25 mouse cellular contexts compared by ENCODE assay signal in genomic region chr9:51331449-51332238, GRCm38 (mm10). TPM values are rescaled to one million over a fixed set of nuclear protein-coding genes. Genes with fewer than 3 reads are reported as not detected.
DNase-seq lines count a peak whose midpoint lies in the region; ATAC-seq and TF ChIP-seq lines count a peak whose summit lies in the region.
"Had no signal": no experiment of that assay in that cellular context is flagged by ENCODE, and none has a peak within 500 bp of the region (broad histone marks: within the 10 kb centered on the region; RNA-seq: fewer than 3 reads in every experiment).

No protein-coding gene starts in this region.

- H3K4me1 ChIP-seq in CH12.LX (ENCODE audit: control insufficient read depth in 1 of 2, insufficient read depth in 2 of 2), result peaks cover 17 to 63% of the 10 kb centered on the region in 2 experiments

- TF ChIP-seq POLR2A in CH12.LX (IDR thresholded peaks at IDR 0.05; ENCODE audit: low read depth, low read length), result peak; percentile 43; the same call in 1 of the 2 replicates

- TF ChIP-seq EP300 in CH12.LX (IDR thresholded peaks at IDR 0.05; ENCODE audit: low read length), result peak; percentile 86

- no peak for ATAC-seq in erythroid progenitor cell, adult 5-6 weeks (replicated peaks; ENCODE audit: low FRiP score, poor library complexity, severe bottlenecking)
- ATAC-seq: activated CD4-positive, CD25-positive, alpha-beta regulatory T cell, adult 4 months; CD4-positive, CD25-positive, alpha-beta regulatory T cell, adult 4 months; Patski had no signal

- no peak; the same call in 1 of the 2 replicates for TF ChIP-seq RAD21 in CH12.LX (IDR thresholded peaks at IDR 0.05; ENCODE audit: low read depth, low read length)

- H3K27me3 ChIP-seq in CH12.LX (replicated peaks), result no peaks in the 10 kb centered on the region

- H3K27ac ChIP-seq in CH12.LX (ENCODE audit: insufficient read depth, low read depth), result peak overlapping the region; percentile 96

- peaks cover 0 to 2% of the 10 kb centered on the region in 2 experiments for H3K36me3 ChIP-seq in CH12.LX (replicated peaks in 1 of 2; ENCODE audit: control insufficient read depth in 1 of 2, insufficient read depth in 1 of 2, low read length in 1 of 2)
- H3K36me3 ChIP-seq: G1E had no signal

- dilution Hi-C loops in CH12.LX (cut with MboI; ENCODE audit: extremely low pct_ligation_motif_present, extremely low pct_unique_long_range_greater_than_20kb, low sequenced_read_pairs), result no loop called here

- DNase-seq in A20 (ENCODE audit: low read depth, low spot score), result peak; percentile 51
- DNase-seq in CH12.LX (ENCODE audit: extremely low read depth), result peak; percentile 88
- no peak for DNase-seq in cerebellum, adult 8-10 months
- DNase-seq: adrenal gland, adult 2 months; adrenal gland, adult 8-10 months; adrenal gland, postnatal 10 days; adrenal gland, postnatal 14 days; adrenal gland, postnatal 25 days; adrenal gland, postnatal 36 days; B cell, adult 2 months; cerebellum, adult 11 months; cerebellum, adult 11-12 months; cerebellum, adult 18-20 months; cerebellum, adult 2 months; cerebellum, adult 9-10 months had no signal

- no peak for TF ChIP-seq CTCF in CH12.LX (conservative IDR thresholded peaks at IDR 0.05 in 1 of 2, IDR thresholded peaks at IDR 0.05 in 1 of 2; ENCODE audit: low read depth in 2 of 2, low read length in 2 of 2)

- H3K9me3 ChIP-seq in CH12.LX (replicated peaks; ENCODE audit: low read length), result no peaks in the 10 kb centered on the region
- H3K9me3 ChIP-seq: G1E had no signal

- in situ Hi-C loops in CH12.LX (cut with MboI; ENCODE audit: low pct_ligation_motif_present, low pct_unique_long_range_greater_than_20kb, low sequenced_read_pairs), result loop anchor here (25.0 kb wide), 2 partner anchors 431 to 581 kb away; partner anchors contain the start of gene Arhgap20

- H3K4me3 ChIP-seq in CH12.LX (replicated peaks in 1 of 3; ENCODE audit: low read depth in 2 of 3, low read length in 2 of 3, poor library complexity in 1 of 3), result no peak overlapping the region

- peak overlapping the region; percentile 69 for H3K4me2 ChIP-seq in CH12.LX (ENCODE audit: insufficient read depth, low read depth, poor library complexity, severe bottlenecking)

- H3K79me2 ChIP-seq in CH12.LX (replicated peaks; ENCODE audit: control insufficient read depth, extremely low read depth, insufficient read depth, poor library complexity, severe bottlenecking), result peaks cover 22% of the 10 kb centered on the region

- peak overlapping the region; percentile 46 for H3K9ac ChIP-seq in CH12.LX (ENCODE audit: insufficient read depth, low read depth)

TF ChIP-seq in CH12.LX, 34 proteins besides CTCF, POLR2A, EP300 and RAD21:
- TF ChIP-seq ELF1 (IDR thresholded peaks at IDR 0.05; ENCODE audit: low read depth, low read length) (peak; percentile 41; the same call in 1 of the 2 replicates), MYC (IDR thresholded peaks at IDR 0.05; ENCODE audit: low read depth, low read length) (peak; percentile 91), MAFK (IDR thresholded peaks at IDR 0.05; ENCODE audit: insufficient replicate concordance, low read length) (0 out of 2 replicates have a peak, but pooled peaks have one; percentile 24), ZC3H11A (IDR thresholded peaks at IDR 0.05; ENCODE audit: low read depth, low read length) (no peak), NELFE (IDR thresholded peaks at IDR 0.05; ENCODE audit: low read depth, low read length) (peak; percentile 55), PAX5 (IDR thresholded peaks at IDR 0.05; ENCODE audit: low read length) (no peak), BHLHE40 (IDR thresholded peaks at IDR 0.05; ENCODE audit: low read depth, low read length) (peak; percentile 69), RCOR1 (conservative IDR thresholded peaks at IDR 0.05; ENCODE audit: low read depth, low read length) (no peak; the same call in none of the 2 replicates), CHD1 (IDR thresholded peaks at IDR 0.05; ENCODE audit: low read depth, low read length) (peak; percentile 83; the same call in 1 of the 2 replicates), USF2 (conservative IDR thresholded peaks at IDR 0.05; ENCODE audit: low read depth, low read length) (peak; percentile 66), MAX (IDR thresholded peaks at IDR 0.05; ENCODE audit: low read length) (peak; percentile 87), TBP (conservative IDR thresholded peaks at IDR 0.05; ENCODE audit: low read depth, low read length) (peak; percentile 80; the same call in 1 of the 2 replicates), ZMIZ1 (IDR thresholded peaks at IDR 0.05; ENCODE audit: low read depth, low read length) (0 out of 2 replicates have a peak, but pooled peaks have one; percentile 27), USF1 (IDR thresholded peaks at IDR 0.05; ENCODE audit: low read depth, low read length) (peak; percentile 79), MEF2A (IDR thresholded peaks at IDR 0.05; ENCODE audit: borderline replicate concordance, low read depth, low read length) (peak; percentile 97), JUND (conservative IDR thresholded peaks at IDR 0.05; ENCODE audit: low read depth, low read length) (no peak), MXI1 (IDR thresholded peaks at IDR 0.05; ENCODE audit: low read depth, low read length) (peak; percentile 90), JUN (IDR thresholded peaks at IDR 0.05; ENCODE audit: insufficient read depth, low read depth, low read length) (peak; percentile 61; the same call in 1 of the 2 replicates), ETS1 (conservative IDR thresholded peaks at IDR 0.05; ENCODE audit: low read depth, low read length) (peak; percentile 35), TCF12 (IDR thresholded peaks at IDR 0.05; ENCODE audit: low read depth, low read length) (peak; percentile 80), IRF4 (IDR thresholded peaks at IDR 0.05; ENCODE audit: low read depth, low read length) (0 out of 2 replicates have a peak, but pooled peaks have one; percentile 29), UBTF (IDR thresholded peaks at IDR 0.05; ENCODE audit: low read depth, low read length) (no peak), KAT2A (IDR thresholded peaks at IDR 0.05; ENCODE audit: insufficient replicate concordance, low read length) (0 out of 2 replicates have a peak, but pooled peaks have one; percentile 63), ZKSCAN1 (IDR thresholded peaks at IDR 0.05; ENCODE audit: borderline replicate concordance, low read depth, low read length) (no peak), NRF1 (IDR thresholded peaks at IDR 0.05; ENCODE audit: low read depth, low read length) (peak; percentile 53)

RNA-seq across cellular contexts. Expression of gene 1810046K07Rik, which starts 2.9 kb away (rescaled TPM):
- total RNA-seq in CH12.LX (2012; rRNA removed) (26.4 and 33.4 TPM in 2 replicates), CH12.LX (2014; rRNA removed) (49.0 and 59.9 TPM in 2 replicates)
- 179 and 188 TPM in 2 replicates for polyA plus RNA-seq in CH12.LX (2012; ENCODE audit: insufficient read length, low read depth)
- total RNA-seq in erythroid progenitor cell, adult 5-6 weeks (2015; ENCODE audit: low replicate concordance), result 1.4 TPM in 1 of 2 replicates, not detected in the other
- total RNA-seq in erythroid progenitor cell, adult 5-6 weeks (2017; ENCODE audit: low replicate concordance), result not detected in 2 replicates
- total RNA-seq: adrenal gland, adult 18-20 months; adrenal gland, adult 2 months; adrenal gland, postnatal 25 days; adrenal gland, postnatal 36 days; ES-E14; G1E; MEL had no signal
- polyA plus RNA-seq: activated CD4-positive, CD25-positive, alpha-beta regulatory T cell, adult 4 months; adrenal gland, adult 2 months; brain, embryonic 14.5 days; C2C12; CD4-positive, CD25-positive, alpha-beta regulatory T cell, adult 4 months; cerebellum, adult 2 months; G1E; Patski had no signal

RNA-seq across cellular contexts. Expression of gene Colca2, which starts 53.3 kb away (rescaled TPM):
- 0.25 TPM in 1 of 2 replicates, not detected in the other for total RNA-seq in CH12.LX (2012; rRNA removed)
- 0.26 TPM in 1 of 2 replicates, not detected in the other for total RNA-seq in CH12.LX (2014; rRNA removed)
- 0.97 and 1.1 TPM in 2 replicates for polyA plus RNA-seq in CH12.LX (2012; ENCODE audit: insufficient read length, low read depth)
- total RNA-seq in erythroid progenitor cell, adult 5-6 weeks (2015; ENCODE audit: low replicate concordance), result not detected in 2 replicates
- not detected in 2 replicates for total RNA-seq in erythroid progenitor cell, adult 5-6 weeks (2017; ENCODE audit: low replicate concordance)
- total RNA-seq: MEL had no signal
- polyA plus RNA-seq: activated CD4-positive, CD25-positive, alpha-beta regulatory T cell, adult 4 months; G1E had no signal

Comparison
In these comparisons a context has a peak if more than half of its experiments do, and no peak if none do; other contexts are left out.
1. RNA of gene 1810046K07Rik, which starts 2.9 kb away (total RNA-seq): 26.4 to 59.9 TPM in CH12.LX; 1.4 TPM in erythroid progenitor cell, adult 5-6 weeks; every median in the first group is over 10 times any median in the second.